Mouse (Mus musculus): Measurements from ENCODE around the gene Gcnt1. TPM values are rescaled to one million over a fixed set of nuclear protein-coding genes. Genes with fewer than 3 reads are reported as not detected.

Gcnt1 gene
- polyA plus RNA-seq, 1 experiment: 0.96 TPM

DNA sequence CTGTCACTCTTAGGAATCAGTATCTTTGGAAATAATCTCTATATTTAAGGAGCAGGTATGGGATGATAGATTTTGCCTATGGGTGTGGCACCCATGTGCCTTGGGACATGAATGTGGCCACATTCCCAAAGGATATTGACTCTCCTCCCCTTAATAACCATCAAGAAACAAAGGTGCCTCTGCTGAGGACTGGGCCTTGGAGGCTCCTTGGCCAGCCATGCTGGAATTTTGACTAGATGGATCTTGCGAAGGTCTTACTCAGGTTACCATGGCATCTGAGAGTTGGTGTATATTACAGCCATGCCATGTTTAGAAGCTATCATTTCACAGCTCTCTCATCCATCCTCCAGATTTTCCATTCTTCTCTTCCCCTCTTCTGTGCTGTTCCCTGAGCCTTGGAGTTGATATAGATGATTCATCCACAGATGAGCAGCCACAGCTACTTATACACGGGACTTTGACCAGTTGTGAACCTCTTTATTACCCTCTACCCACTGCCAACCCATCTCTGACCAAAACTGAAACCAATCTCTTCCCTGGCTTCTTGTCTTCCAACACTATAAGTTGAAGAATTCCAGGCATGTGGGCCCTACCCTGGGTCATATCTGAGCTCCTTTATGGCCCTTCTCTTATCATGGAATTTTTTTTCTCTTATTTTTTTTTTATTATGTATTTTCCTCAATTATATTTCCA lies 56.2 kb downstream of the Gcnt1 start:
- no peak for TF ChIP-seq GATA1 (IDR thresholded peaks at IDR 0.05; ENCODE audit: low read length)

DNA sequence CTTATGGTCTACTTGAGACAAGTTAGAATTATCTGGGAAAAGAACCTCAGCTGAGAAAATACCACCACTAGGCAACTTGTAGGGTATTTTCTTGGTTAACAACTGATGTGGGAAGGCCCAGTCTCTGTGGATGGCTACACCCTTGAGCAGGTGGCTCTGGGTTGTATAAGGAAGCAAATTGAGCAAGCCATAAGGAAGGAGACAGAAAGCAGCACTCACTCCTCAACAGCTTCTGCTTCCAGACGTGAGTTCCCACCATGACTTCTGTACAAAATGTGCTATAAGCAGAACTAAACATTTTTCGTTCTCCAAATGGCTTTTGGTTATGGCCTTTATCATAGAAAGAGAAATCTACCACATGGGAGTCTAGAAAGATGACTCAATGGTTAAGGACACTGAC lies 58.2 kb downstream of the Gcnt1 start:
- TF ChIP-seq GATA1 (IDR thresholded peaks at IDR 0.05; ENCODE audit: low read length): no peak

DNA sequence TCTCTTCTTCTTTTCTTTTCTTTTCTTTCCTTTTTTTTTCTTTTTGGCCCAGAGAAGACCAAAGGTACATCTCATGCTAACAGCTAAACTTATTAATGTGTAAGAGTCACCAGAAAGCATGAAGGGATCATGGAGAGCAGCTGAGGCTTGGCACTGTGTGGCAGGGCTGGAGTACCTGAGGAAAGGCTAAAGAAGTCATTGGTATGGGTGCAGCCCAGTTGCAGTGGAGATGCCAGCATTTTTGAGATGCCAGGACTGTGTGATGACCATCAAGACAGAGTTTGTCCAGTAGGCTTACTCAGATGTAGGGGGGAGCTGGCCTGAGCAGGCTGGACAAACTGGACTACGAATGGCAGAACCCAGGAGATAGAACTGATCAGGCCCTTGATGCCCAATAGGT lies 58.9 kb downstream of the Gcnt1 start:
- TF ChIP-seq GATA1 (IDR thresholded peaks at IDR 0.05; ENCODE audit: low read length): no peak

DNA sequence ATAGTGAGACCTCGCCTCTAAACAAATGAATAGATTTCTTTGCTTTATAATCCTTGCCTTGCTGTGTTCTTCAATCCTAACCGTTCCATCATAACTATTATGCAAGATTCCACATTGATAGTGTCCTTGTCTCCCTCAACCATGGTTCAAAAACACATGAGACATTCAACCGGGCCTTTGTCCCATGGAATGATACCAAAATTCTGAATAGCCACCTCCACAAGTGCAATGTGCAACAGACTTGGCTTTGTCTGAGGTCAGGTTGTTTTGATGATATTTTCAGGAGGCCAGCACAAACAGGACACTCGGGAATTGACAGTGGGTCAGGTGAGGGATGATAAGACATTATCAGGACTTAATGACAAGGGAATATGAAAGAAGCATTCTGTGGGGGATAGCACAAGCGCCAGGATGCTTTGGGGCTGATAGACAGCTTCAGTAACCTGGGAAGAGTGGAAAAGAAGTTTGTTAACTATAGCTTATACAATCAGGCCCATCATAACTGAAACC lies 59.9 kb downstream of the Gcnt1 start:
- TF ChIP-seq GATA1 (IDR thresholded peaks at IDR 0.05; ENCODE audit: low read length): no peak

DNA sequence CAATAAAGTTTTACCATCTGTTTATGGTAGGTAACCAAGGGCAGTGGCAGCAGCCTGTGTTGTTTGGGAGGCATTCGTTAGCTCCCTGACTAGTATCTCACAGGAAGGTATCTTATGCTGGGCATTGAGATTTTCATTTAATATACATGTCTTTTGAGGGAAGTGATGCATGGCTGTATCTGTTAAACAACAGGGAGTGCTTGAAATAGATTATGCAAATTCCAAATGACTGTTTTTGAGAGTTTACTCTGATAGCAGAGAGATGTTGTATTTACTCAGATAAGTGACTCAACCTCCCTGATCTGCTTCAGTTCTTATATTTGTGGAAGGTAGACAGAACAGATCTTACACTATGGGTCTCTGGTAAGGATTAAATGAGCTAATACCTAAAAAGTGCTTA lies 61.1 kb downstream of the Gcnt1 start:
- TF ChIP-seq GATA1 (IDR thresholded peaks at IDR 0.05; ENCODE audit: low read length): no peak

DNA sequence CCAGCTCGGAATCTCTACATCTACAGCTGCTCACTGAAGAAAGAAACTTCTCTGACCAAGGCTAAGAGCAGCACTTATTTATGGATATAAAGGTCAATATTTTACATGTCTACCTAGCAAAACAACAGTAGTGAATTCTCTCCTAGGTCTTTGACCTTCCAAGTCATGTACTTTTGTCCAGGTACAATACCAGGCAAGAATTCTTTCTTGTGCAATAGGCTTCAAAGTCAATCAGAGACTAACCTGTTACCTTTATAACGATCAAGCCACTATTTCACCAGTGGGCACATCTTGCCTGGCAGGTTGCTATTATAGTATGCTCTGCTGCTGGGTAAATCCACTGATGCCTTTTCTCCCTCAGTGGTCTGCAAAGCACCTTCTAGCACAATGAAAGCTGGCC lies 61.6 kb downstream of the Gcnt1 start:
- TF ChIP-seq GATA1 (IDR thresholded peaks at IDR 0.05; ENCODE audit: low read length): no peak

DNA sequence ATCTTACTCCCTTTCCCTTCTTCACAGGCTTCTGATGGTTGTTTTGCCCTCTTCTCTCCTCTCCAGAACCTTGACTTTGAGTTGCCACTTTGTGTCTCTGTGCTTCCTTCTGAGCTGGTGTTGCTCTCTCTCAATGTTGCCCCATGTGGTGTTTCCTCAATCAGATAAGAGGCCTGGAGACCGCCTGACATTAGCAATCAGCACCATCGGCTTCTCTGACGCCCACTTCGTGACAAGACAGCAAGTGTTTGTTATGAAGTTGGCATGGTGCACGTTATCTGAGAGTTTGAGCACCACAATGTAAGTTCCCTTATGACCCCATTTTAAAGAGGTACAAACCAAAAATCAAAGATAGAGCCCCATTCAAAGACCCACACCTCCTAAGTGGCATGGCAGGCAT lies 76.6 kb downstream of the Gcnt1 start:
- TF ChIP-seq GATA1 (IDR thresholded peaks at IDR 0.05; ENCODE audit: low read length): no peak

DNA sequence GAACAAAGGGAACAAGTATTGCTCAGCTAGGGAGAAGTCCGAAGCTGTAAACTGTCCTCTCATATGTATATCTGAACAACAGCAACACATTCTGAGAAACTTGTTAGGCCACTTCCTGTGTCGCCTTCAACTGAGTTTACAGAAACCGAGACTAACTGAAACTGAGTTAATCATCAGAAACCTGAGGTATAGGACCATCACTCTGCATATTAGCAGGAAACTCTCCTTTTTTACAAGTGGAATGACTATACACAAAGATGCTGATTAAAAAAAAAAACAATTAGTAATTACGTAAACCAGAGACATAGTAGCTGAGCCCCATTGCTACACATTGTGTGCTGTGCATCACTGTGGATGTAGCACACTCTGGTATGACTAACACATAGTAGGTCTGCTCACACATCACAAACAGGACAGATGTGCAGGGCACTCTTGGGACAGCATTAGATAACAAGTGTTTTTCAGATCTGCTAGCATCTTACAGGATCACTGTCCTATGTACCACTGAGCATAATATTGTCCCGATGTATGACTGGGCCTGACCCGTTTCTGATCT lies 77.4 kb downstream of the Gcnt1 start:
- TF ChIP-seq GATA1 (IDR thresholded peaks at IDR 0.05; ENCODE audit: low read length): no peak

DNA sequence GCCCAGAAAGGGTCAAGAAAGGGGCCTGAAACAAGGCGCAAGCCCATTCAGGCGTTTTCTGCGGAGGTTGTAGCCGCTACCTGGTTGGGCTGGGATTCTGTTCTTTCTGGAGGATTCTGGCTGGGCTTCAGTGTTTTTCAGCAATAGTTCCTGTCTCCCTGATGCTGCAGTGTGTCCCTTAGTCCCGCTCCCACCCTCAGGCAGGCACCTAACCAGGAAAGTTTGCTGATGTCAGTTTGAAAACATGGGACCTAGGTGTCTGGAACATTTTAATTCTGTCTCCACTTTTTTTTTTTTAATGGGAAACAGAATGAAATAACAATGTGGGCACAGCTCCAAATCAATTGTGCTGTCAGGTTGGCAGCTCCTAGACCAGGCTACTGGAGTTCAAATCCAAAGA lies 78.5 kb downstream of the Gcnt1 start:
- TF ChIP-seq GATA1 (IDR thresholded peaks at IDR 0.05; ENCODE audit: low read length): no peak

DNA sequence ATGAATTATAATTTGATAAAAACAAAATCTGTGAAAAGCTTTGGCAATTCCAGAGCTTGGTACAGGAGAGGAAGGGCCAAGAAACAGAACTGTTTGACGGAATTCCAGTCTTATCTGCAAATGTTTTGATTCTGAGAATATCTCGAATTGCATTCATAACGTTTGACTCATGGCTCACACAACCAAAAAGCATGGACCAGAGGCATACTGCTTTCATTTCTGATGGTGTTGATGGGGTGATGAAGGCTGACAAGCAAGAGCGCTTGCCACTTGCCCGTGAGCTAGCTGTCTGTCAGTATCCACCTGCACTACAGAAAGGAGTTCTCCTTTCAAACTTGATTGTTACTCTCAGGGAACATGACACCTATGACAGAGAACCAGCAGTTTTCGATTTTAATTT lies 83.1 kb downstream of the Gcnt1 start:
- no peak for TF ChIP-seq GATA1 (IDR thresholded peaks at IDR 0.05; ENCODE audit: low read length)

DNA sequence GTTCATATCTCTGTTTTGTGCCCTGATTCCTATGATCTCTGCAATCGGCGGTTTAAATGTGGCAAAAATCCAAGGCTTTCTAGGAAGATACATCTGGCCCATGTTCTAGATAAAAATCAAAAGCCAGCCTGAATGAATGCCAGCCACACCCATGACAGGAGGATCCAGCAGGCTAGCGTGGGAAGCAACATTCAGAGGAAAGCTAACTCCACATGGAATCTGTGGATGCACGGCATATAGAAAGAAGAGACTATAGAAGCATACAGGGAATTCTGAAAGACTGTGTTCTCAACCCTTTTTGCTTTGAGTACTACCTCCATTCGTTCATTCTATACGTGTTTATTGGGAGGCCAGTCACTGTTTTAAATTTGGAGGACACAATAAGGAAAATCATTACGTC lies 86.6 kb downstream of the Gcnt1 start:
- no peak for TF ChIP-seq GATA1 (IDR thresholded peaks at IDR 0.05; ENCODE audit: low read length)

DNA sequence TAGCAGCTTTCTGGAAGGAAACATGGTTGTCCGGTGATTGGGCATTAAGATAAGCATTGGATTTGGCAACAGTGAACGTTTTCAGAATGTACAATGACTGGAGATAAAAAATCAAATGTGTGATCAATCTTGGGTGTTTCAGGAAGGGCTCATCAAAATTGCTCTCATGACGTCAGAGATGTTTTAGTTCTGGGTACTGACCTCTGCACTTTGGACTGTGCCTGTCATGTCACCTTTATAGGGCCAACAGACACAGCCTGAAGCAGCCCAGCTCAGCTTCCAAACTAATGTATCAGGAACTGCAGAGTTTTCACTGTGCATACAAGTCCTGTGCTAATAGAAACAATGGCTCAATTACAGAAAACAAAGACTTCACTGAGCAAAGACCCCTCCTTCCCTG lies 89.3 kb downstream of the Gcnt1 start:
- TF ChIP-seq GATA1 (IDR thresholded peaks at IDR 0.05; ENCODE audit: low read length): no peak

DNA sequence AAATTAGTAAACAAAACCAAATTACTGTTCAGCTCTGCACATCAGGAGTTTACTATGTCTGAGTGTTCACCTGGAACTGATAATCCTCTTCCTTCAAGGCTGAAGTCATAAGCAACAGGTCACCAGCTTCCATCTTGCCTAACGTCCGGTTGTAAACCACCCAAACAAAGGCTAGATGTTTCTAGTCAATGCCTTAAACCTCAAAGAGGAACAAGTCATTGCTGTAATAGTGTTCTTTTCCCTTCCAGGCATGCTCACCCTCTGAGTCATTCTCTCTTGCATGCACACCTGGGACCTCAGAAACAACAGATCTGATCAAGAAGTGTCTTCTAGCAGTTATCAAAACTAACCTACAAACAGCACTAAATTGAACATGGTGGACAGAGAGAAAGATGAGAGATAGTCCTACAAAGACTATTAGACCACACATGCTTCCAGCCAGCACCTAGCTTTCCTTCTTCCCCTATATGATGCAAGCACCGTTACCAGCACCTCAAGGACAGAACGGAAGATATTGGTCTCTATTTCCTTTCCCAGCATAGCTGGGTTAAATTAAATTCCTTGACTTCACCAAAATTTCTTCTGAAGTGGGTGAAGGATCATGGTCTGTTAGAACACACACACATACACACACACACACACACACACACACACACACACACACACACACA lies 94.1 kb downstream of the Gcnt1 start:
- TF ChIP-seq GATA1 (IDR thresholded peaks at IDR 0.05; ENCODE audit: low read length): no peak

Other genes starting within 250 kb of the Gcnt1 start
- 25.3 and 36.0 TPM in 2 replicates for gene Rfk, start 21.2 kb upstream of the Gcnt1 start, polyA plus RNA-seq (2012)